8 mouse cellular contexts compared by ENCODE assay signal in genomic region chr3:95230495-95231297, GRCm38 (mm10). TPM values are rescaled to one million over a fixed set of nuclear protein-coding genes. Genes with fewer than 3 reads are reported as not detected.
A peak's percentile ranks its signal among the peaks of the same experiment; 100 is the strongest.
DNase-seq lines count a peak whose midpoint lies in the region; ATAC-seq and TF ChIP-seq lines count a peak whose summit lies in the region.

No protein-coding gene starts in this region.

- TF ChIP-seq POLR2A in embryonic fibroblast, embryonic 13.5 days (IDR thresholded peaks at IDR 0.05; ENCODE audit: low read depth, low read length), result no peak

- intact Hi-C loops in heart, postnatal 25 days (cut with DNase I), result no loop called here

- no peak for TF ChIP-seq EP300 in liver, postnatal 0 days (IDR thresholded peaks at IDR 0.05; ENCODE audit: low read depth)

- no peaks in the 10 kb centered on the region for H3K27me3 ChIP-seq in intestine, embryonic 14.5 days (replicated peaks; ENCODE audit: control insufficient read depth, insufficient read depth, low read length)
- no peaks in the 10 kb centered on the region for H3K27me3 ChIP-seq in liver, postnatal 0 days (ENCODE audit: insufficient read depth, low read length)

- peak overlapping the region; percentile 81; the same call in 1 of the 2 replicates for H3K27ac ChIP-seq in embryonic fibroblast, embryonic 13.5 days (ENCODE audit: insufficient read depth, low read length)
- peak overlapping the region; percentile 96 for H3K27ac ChIP-seq in intestine, embryonic 14.5 days (ENCODE audit: low read depth)
- peak overlapping the region; percentile 94 for H3K27ac ChIP-seq in liver, postnatal 0 days (ENCODE audit: low read depth)

- H3K4me3 ChIP-seq in embryonic fibroblast, embryonic 13.5 days (ENCODE audit: insufficient read depth, low read length), result peak overlapping the region; percentile 96
- H3K4me3 ChIP-seq in intestine, embryonic 14.5 days (ENCODE audit: low read depth, low read length), result peak overlapping the region; percentile 85
- peak overlapping the region; percentile 91 for H3K4me3 ChIP-seq in liver, postnatal 0 days (ENCODE audit: low read depth, low read length)

- peak overlapping the region; percentile 90 for H3K4me2 ChIP-seq in intestine, embryonic 14.5 days (ENCODE audit: low read length)
- H3K4me2 ChIP-seq in liver, postnatal 0 days (ENCODE audit: low read depth, low read length), result peak overlapping the region; percentile 95

- 57% methylated on average over 8 of the region's 8 CpGs for WGBS in intestine, embryonic 14.5 days
- 23% methylated on average over 8 of the region's 8 CpGs for WGBS in liver, postnatal 0 days (ENCODE audit: insufficient replicate concordance)

- H3K9ac ChIP-seq in intestine, embryonic 14.5 days (ENCODE audit: low read length), result peak overlapping the region; percentile 60
- peak overlapping the region; percentile 93 for H3K9ac ChIP-seq in liver, postnatal 0 days (replicated peaks)

- no peaks in the 10 kb centered on the region for H3K9me3 ChIP-seq in intestine, embryonic 14.5 days (ENCODE audit: control insufficient read depth, low read length)
- H3K9me3 ChIP-seq in liver, postnatal 0 days (ENCODE audit: low read length), result no peaks in the 10 kb centered on the region

- no peak; the same call in 1 of the 2 replicates for ATAC-seq in intestine, embryonic 14.5 days (replicated peaks; ENCODE audit: low FRiP score, low TSS enrichment, low read depth)
- no peak for ATAC-seq in liver, postnatal 0 days

- H3K36me3 ChIP-seq in intestine, embryonic 14.5 days (ENCODE audit: control insufficient read depth, insufficient read depth, low read length), result peaks cover 45% of the 10 kb centered on the region
- peaks cover 40% of the 10 kb centered on the region for H3K36me3 ChIP-seq in liver, postnatal 0 days (replicated peaks; ENCODE audit: insufficient read depth, low read length)

- peaks cover 21% of the 10 kb centered on the region for H3K4me1 ChIP-seq in embryonic fibroblast, embryonic 13.5 days (ENCODE audit: control insufficient read depth, insufficient read depth, low read length)
- peaks cover 24% of the 10 kb centered on the region for H3K4me1 ChIP-seq in intestine, embryonic 14.5 days (replicated peaks; ENCODE audit: control insufficient read depth, insufficient read depth, low read length)
- peaks cover 31% of the 10 kb centered on the region for H3K4me1 ChIP-seq in liver, postnatal 0 days (ENCODE audit: insufficient read depth)

- no peak for TF ChIP-seq CTCF in embryonic fibroblast, embryonic 13.5 days (IDR thresholded peaks at IDR 0.05; ENCODE audit: borderline replicate concordance, insufficient read depth, low read length)
- no peak for TF ChIP-seq CTCF in liver, postnatal 0 days (IDR thresholded peaks at IDR 0.05; ENCODE audit: low read depth)

- peak; percentile 94 for DNase-seq in heart, adult 11 months
- DNase-seq in heart, postnatal 25 days (ENCODE audit: low spot score), result no peak
- DNase-seq in intestine, embryonic 14.5 days (ENCODE audit: low spot score), result peak; percentile 58
- peak; percentile 26 for DNase-seq in liver, postnatal 0 days
- DNase-seq in spleen, postnatal 4 days (ENCODE audit: low spot score in 2 of 2), result peak; percentile 38 to 74
- DNase-seq in urinary bladder, postnatal 10 days (ENCODE audit: low spot score), result no peak
- DNase-seq in T-cell, adult 2 months (ENCODE audit: low spot score), result no peak

RNA-seq across cellular contexts. Expression of gene Mllt11, which starts 1.3 kb away (rescaled TPM):
- 1 to 10 TPM; 6.6 to 7.5 TPM for total RNA-seq in heart, postnatal 25 days (2021)
- 33.0 and 44.0 TPM in 2 replicates for polyA plus RNA-seq in embryonic fibroblast, embryonic 13.5 days (2011; ENCODE audit: insufficient read length, low read depth, missing spikeins)
- polyA plus RNA-seq in intestine, embryonic 14.5 days (2014; fragmentation: Nextera tagmentation; extraction: Ambion mirVana), result 38.5 and 38.9 TPM in 2 replicates
- 2.0 and 2.3 TPM in 2 replicates for polyA plus RNA-seq in liver, postnatal 0 days (2015; fragmentation: Nextera tagmentation; extraction: Ambion mirVana)

RNA-seq across cellular contexts. Expression of gene Cdc42se1, which starts 2.2 kb away (rescaled TPM):
- total RNA-seq in heart, postnatal 25 days (2021), result 10 to 100 TPM; 19.9 to 26.0 TPM
- polyA plus RNA-seq in embryonic fibroblast, embryonic 13.5 days (2011; ENCODE audit: insufficient read length, low read depth, missing spikeins), result 65.4 and 67.4 TPM in 2 replicates
- 92.6 and 98.7 TPM in 2 replicates for polyA plus RNA-seq in intestine, embryonic 14.5 days (2014; fragmentation: Nextera tagmentation; extraction: Ambion mirVana)
- polyA plus RNA-seq in liver, postnatal 0 days (2015; fragmentation: Nextera tagmentation; extraction: Ambion mirVana), result 31.7 and 32.3 TPM in 2 replicates

RNA-seq across cellular contexts. Expression of gene Gm128, which starts 10.7 kb away (rescaled TPM):
- not detected for total RNA-seq in heart, postnatal 25 days (2021)
- not detected in 2 replicates for polyA plus RNA-seq in embryonic fibroblast, embryonic 13.5 days (2011; ENCODE audit: insufficient read length, low read depth, missing spikeins)
- polyA plus RNA-seq in intestine, embryonic 14.5 days (2014; fragmentation: Nextera tagmentation; extraction: Ambion mirVana), result 0.26 and 0.40 TPM in 2 replicates
- polyA plus RNA-seq in liver, postnatal 0 days (2015; fragmentation: Nextera tagmentation; extraction: Ambion mirVana), result 0.08 TPM in 1 of 2 replicates, not detected in the other

RNA-seq across cellular contexts. Expression of gene Gabpb2, which starts 13.0 kb away (rescaled TPM):
- total RNA-seq in heart, postnatal 25 days (2021), result 10 to 100 TPM; 12.7 to 14.1 TPM
- polyA plus RNA-seq in embryonic fibroblast, embryonic 13.5 days (2011; ENCODE audit: insufficient read length, low read depth, missing spikeins), result 16.1 and 22.7 TPM in 2 replicates
- 10.8 and 10.9 TPM in 2 replicates for polyA plus RNA-seq in intestine, embryonic 14.5 days (2014; fragmentation: Nextera tagmentation; extraction: Ambion mirVana)
- polyA plus RNA-seq in liver, postnatal 0 days (2015; fragmentation: Nextera tagmentation; extraction: Ambion mirVana), result 2.5 and 3.9 TPM in 2 replicates

RNA-seq across cellular contexts. Expression of gene Bnipl, which starts 20.3 kb away (rescaled TPM):
- not detected for total RNA-seq in heart, postnatal 25 days (2021)
- not detected in 2 replicates for polyA plus RNA-seq in embryonic fibroblast, embryonic 13.5 days (2011; ENCODE audit: insufficient read length, low read depth, missing spikeins)
- polyA plus RNA-seq in intestine, embryonic 14.5 days (2014; fragmentation: Nextera tagmentation; extraction: Ambion mirVana), result 1.0 and 1.7 TPM in 2 replicates
- not detected in 2 replicates for polyA plus RNA-seq in liver, postnatal 0 days (2015; fragmentation: Nextera tagmentation; extraction: Ambion mirVana)

Comparison
In these comparisons a context has a peak if more than half of its experiments do, and no peak if none do; other contexts are left out.
1. DNase-seq: peak in heart, adult 11 months (single experiment), intestine, embryonic 14.5 days (single experiment), liver, postnatal 0 days (single experiment) and spleen, postnatal 4 days (2 of 2); none in heart, postnatal 25 days (single experiment), urinary bladder, postnatal 10 days (single experiment) and T-cell, adult 2 months (single experiment).
2. RNA of gene Mllt11, which starts 1.3 kb away (polyA plus RNA-seq): 38.5 to 38.9 TPM in intestine, embryonic 14.5 days and 33.0 to 44.0 TPM in embryonic fibroblast, embryonic 13.5 days; 2.0 to 2.3 TPM in liver, postnatal 0 days; every median in the first group is over 10 times any median in the second.
3. Peak in every context shown above with its lines, with median percentiles within 50 percentile points of each other: H3K27ac ChIP-seq and H3K4me3 ChIP-seq.